Mouse (Mus musculus) liver, postnatal 0 days (tissue): ENCODE measurements around the gene Gcdh.

Experiments
- CTCF ChIP-seq: sonication (generic); IDR thresholded peaks from 2 replicates; pipeline ENCODE4 v1.5.1; 2016; ENCODE audit warnings: antibody characterized with exemption, low read depth
- EP300 ChIP-seq: IDR thresholded peaks from 2 replicates; pipeline ENCODE4 v1.6.1; 2016; ENCODE audit warnings: antibody characterized with exemption, low read depth, mild to moderate bottlenecking

DNA sequence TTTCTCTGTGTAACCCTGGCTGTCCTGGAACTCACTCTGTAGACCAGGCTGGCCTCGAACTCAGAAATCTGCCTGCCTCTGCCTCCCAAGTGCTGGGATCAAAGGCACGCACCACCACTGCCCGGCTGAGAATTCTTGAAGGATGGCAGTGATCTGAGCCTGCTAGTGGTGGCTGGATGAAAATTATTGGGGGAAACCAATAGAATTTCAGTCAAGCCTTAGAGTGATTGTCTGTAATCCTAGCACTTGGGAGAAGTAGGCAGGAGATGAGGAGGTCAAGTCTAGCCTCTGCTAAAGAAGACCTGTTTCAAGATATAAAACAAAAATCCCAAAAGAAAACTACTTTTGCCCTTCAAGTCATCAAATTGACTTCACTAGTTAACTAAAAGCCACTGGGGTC lies 37.3 kb downstream of the Gcdh start:
- TF ChIP-seq CTCF (no peak), EP300 (no peak)
